Mouse (Mus musculus): ENCODE data around the gene Stat3. TPM values are rescaled to one million over a fixed set of nuclear protein-coding genes. Genes with fewer than 3 reads are reported as not detected.

Stat3 gene
- polyA plus RNA-seq, 1 experiment from 2014 or later, result 40.0 TPM

DNA sequence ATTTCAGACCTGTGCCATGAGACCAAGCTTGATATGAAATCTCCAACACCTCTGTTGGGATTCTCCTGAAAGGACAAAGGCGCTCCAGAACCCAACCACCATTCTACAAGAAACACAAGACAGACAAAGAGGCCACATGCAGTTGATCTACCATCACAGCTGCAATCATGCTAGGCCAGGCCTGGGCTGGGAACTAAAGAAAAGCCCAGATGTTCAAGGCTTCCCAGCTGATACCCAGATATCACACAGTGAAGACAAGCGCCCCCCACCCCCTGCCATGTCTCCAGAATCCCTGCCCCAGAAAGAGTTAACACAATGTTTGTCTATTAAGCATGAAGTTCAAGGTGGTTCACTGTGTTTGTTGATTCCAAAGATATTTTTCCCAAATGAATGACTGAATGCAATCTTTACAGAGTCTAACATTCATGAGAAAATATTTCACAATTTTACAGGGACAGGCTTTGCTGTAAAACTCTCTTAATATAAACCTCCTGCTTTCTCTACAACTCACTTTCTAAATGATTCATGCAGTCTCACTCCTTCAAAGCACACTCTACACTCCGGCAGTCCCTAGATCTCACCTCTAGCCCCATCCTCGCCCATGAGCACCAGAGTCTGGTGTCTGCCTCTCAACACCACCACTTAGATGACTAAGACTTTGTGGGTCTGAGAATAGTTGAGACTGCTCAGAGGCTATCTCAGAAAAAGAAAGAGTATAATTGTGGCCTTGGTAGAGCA, 18.3 kb downstream of the Stat3 start:
- no peak overlapping the region for H3K9ac ChIP-seq (ENCODE audit: low read depth, low read length)
- WGBS, result 89% methylated on average over 4 of the region's 4 CpGs
- ATAC-seq (ENCODE audit: low FRiP score, low TSS enrichment), result no peak

DNA sequence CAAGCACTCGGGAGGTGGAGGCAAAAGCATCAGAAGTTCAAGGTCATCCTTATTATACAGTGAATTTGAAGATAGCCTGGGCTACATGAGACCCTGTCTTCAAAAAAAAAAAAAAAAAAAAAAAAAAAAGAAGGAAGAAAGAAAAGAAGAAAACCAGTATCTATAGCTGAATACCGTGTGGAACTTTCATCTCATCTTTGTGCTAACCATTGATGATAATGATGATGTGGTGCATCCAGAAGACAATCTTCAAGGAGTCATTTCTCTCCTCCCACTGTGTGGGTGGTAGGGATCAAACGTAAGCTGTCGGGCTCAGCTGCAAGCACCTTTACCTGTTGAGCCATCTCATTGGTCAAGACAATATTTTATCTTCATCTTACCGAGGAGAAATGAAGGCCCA, 21.3 kb downstream of the Stat3 start:
- no peak overlapping the region for H3K27ac ChIP-seq (ENCODE audit: low read depth, low read length)
- H3K4me2 ChIP-seq (replicated peaks; ENCODE audit: low read depth, low read length), result no peak overlapping the region
- H3K27me3 ChIP-seq (ENCODE audit: control insufficient read depth, insufficient read depth, low read length), result no peaks in the 10 kb centered on the region
- H3K36me3 ChIP-seq (ENCODE audit: control insufficient read depth, insufficient read depth, low read length), result no peaks in the 10 kb centered on the region
- H3K4me3 ChIP-seq (ENCODE audit: low read length), result no peak overlapping the region
- 90% methylated on average over 5 of the region's 5 CpGs for WGBS
- ATAC-seq (ENCODE audit: low FRiP score, low TSS enrichment), result no peak
- H3K9me3 ChIP-seq (ENCODE audit: control insufficient read depth, low read length), result peaks cover 5% of the 10 kb centered on the region; the same call in 1 of the 2 replicates
- no peaks in the 10 kb centered on the region for H3K4me1 ChIP-seq (ENCODE audit: control insufficient read depth, insufficient read depth, low read length)
- no peak overlapping the region for H3K9ac ChIP-seq (ENCODE audit: low read depth, low read length)

More for the DNA sequence above, 18.3 kb downstream of the Stat3 start:
- Histone ChIP-seq H3K4me3 (ENCODE audit: low read length) (no peak overlapping the region), H3K36me3 (ENCODE audit: control insufficient read depth, insufficient read depth, low read length) (no peaks in the 10 kb centered on the region), H3K27ac (ENCODE audit: low read depth, low read length) (no peak overlapping the region), H3K4me2 (replicated peaks; ENCODE audit: low read depth, low read length) (no peak overlapping the region), H3K4me1 (ENCODE audit: control insufficient read depth, insufficient read depth, low read length) (no peaks in the 10 kb centered on the region), H3K9me3 (ENCODE audit: control insufficient read depth, low read length) (no peaks in the 10 kb centered on the region), H3K27me3 (ENCODE audit: control insufficient read depth, insufficient read depth, low read length) (no peaks in the 10 kb centered on the region)

- WGBS, result 89% methylated on average over 4 of the region's 4 CpGs
- Histone ChIP-seq H3K27ac (ENCODE audit: low read depth, low read length) (no peak overlapping the region), H3K4me1 (ENCODE audit: control insufficient read depth, insufficient read depth, low read length) (no peaks in the 10 kb centered on the region), H3K4me2 (replicated peaks; ENCODE audit: low read depth, low read length) (no peak overlapping the region), H3K4me3 (ENCODE audit: low read length) (no peak overlapping the region), H3K9me3 (ENCODE audit: control insufficient read depth, low read length) (peaks cover 5% of the 10 kb centered on the region; the same call in 1 of the 2 replicates), H3K36me3 (ENCODE audit: control insufficient read depth, insufficient read depth, low read length) (no peaks in the 10 kb centered on the region), H3K27me3 (ENCODE audit: control insufficient read depth, insufficient read depth, low read length) (no peaks in the 10 kb centered on the region), H3K9ac (ENCODE audit: low read depth, low read length) (no peak overlapping the region)
- no peak for ATAC-seq (ENCODE audit: low FRiP score, low TSS enrichment)
Observed at GRCm38 (mm10) chr11:100916432-100916971, 22.8 kb downstream of the Stat3 start.

- no peak overlapping the region for H3K27ac ChIP-seq (ENCODE audit: low read depth, low read length)
- H3K4me2 ChIP-seq (replicated peaks; ENCODE audit: low read depth, low read length), result no peak overlapping the region
- H3K9ac ChIP-seq (ENCODE audit: low read depth, low read length), result no peak overlapping the region
- H3K4me3 ChIP-seq (ENCODE audit: low read length), result no peak overlapping the region
- H3K27me3 ChIP-seq (ENCODE audit: control insufficient read depth, insufficient read depth, low read length), result no peaks in the 10 kb centered on the region
- ATAC-seq (ENCODE audit: low FRiP score, low TSS enrichment), result no peak
- no peaks in the 10 kb centered on the region for H3K4me1 ChIP-seq (ENCODE audit: control insufficient read depth, insufficient read depth, low read length)
- H3K36me3 ChIP-seq (ENCODE audit: control insufficient read depth, insufficient read depth, low read length), result no peaks in the 10 kb centered on the region
- peaks cover 5% of the 10 kb centered on the region; the same call in 1 of the 2 replicates for H3K9me3 ChIP-seq (ENCODE audit: control insufficient read depth, low read length)
- 98% methylated on average over 3 of the region's 3 CpGs for WGBS
Observed at GRCm38 (mm10) chr11:100915063-100915462, 24.3 kb downstream of the Stat3 start.

GRCm38 (mm10) chr11:100914415-100914814, 24.9 kb downstream of the Stat3 start:
- Histone ChIP-seq H3K9me3 (ENCODE audit: control insufficient read depth, low read length) (peaks cover 5% of the 10 kb centered on the region; the same call in 1 of the 2 replicates), H3K36me3 (ENCODE audit: control insufficient read depth, insufficient read depth, low read length) (no peaks in the 10 kb centered on the region), H3K27me3 (ENCODE audit: control insufficient read depth, insufficient read depth, low read length) (no peaks in the 10 kb centered on the region), H3K9ac (ENCODE audit: low read depth, low read length) (no peak overlapping the region), H3K4me3 (ENCODE audit: low read length) (no peak overlapping the region), H3K4me2 (replicated peaks; ENCODE audit: low read depth, low read length) (no peak overlapping the region), H3K27ac (ENCODE audit: low read depth, low read length) (no peak overlapping the region), H3K4me1 (ENCODE audit: control insufficient read depth, insufficient read depth, low read length) (no peaks in the 10 kb centered on the region)
- ATAC-seq (ENCODE audit: low FRiP score, low TSS enrichment), result no peak
- 83% methylated on average over 5 of the region's 5 CpGs for WGBS

DNA sequence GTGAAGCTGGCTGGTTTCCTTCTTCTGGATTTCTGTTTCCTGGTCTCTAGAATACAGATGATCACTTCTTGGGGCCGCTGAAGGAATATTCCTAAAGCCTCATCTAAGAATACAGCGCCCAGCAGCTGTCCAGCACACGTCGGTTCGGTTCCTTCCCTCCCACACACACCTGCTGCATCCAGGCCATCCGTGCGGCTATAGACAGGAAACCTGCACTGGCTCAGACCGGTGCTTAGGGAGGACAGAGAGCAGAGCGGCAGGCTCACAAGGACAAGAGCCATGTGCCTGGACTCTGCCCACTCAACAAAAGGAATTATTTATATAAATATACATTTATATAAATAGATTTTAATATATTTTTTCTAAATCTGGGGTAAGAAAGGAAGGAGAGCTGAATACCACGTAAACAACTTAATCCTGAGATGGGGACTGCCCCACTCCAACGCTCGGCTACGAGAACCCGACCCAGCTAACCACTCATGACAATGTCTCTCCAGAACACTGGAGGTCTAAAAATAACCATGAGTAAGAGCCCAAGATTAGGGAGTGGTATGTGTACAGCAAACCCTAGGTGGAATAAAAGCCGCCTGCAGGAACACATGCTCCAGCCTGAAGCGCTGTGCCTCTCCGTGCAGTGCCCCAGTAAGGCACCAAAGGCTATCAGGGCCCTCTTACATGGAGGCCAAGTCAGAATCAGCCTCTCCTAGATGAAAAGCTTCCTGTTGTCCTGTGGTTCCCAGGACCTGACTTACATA, 26.8 kb downstream of the Stat3 start:
- H3K4me1 ChIP-seq (ENCODE audit: control insufficient read depth, insufficient read depth, low read length), result no peaks in the 10 kb centered on the region
- peaks cover 6% of the 10 kb centered on the region; the same call in 1 of the 2 replicates for H3K36me3 ChIP-seq (ENCODE audit: control insufficient read depth, insufficient read depth, low read length)
- no peaks in the 10 kb centered on the region for H3K27me3 ChIP-seq (ENCODE audit: control insufficient read depth, insufficient read depth, low read length)
- no peak for ATAC-seq (ENCODE audit: low FRiP score, low TSS enrichment)
- no peak overlapping the region for H3K27ac ChIP-seq (ENCODE audit: low read depth, low read length)
- no peak overlapping the region for H3K4me2 ChIP-seq (replicated peaks; ENCODE audit: low read depth, low read length)
- peaks cover 5% of the 10 kb centered on the region; the same call in 1 of the 2 replicates for H3K9me3 ChIP-seq (ENCODE audit: control insufficient read depth, low read length)
- no peak overlapping the region for H3K4me3 ChIP-seq (ENCODE audit: low read length)
- 79% methylated on average over 17 of the region's 17 CpGs for WGBS
- no peak overlapping the region for H3K9ac ChIP-seq (ENCODE audit: low read depth, low read length)

- H3K4me3 ChIP-seq (ENCODE audit: low read length), result no peak overlapping the region
- no peaks in the 10 kb centered on the region for H3K9me3 ChIP-seq (ENCODE audit: control insufficient read depth, low read length)
- H3K27ac ChIP-seq (ENCODE audit: low read depth, low read length), result no peak overlapping the region
- WGBS, result 72% methylated on average over 9 of the region's 9 CpGs
- no peaks in the 10 kb centered on the region for H3K27me3 ChIP-seq (ENCODE audit: control insufficient read depth, insufficient read depth, low read length)
- H3K36me3 ChIP-seq (ENCODE audit: control insufficient read depth, insufficient read depth, low read length), result peaks cover 16% of the 10 kb centered on the region; the same call in 1 of the 2 replicates
- no peak overlapping the region for H3K4me2 ChIP-seq (replicated peaks; ENCODE audit: low read depth, low read length)
- no peaks in the 10 kb centered on the region for H3K4me1 ChIP-seq (ENCODE audit: control insufficient read depth, insufficient read depth, low read length)
- no peak overlapping the region for H3K9ac ChIP-seq (ENCODE audit: low read depth, low read length)
- ATAC-seq (ENCODE audit: low FRiP score, low TSS enrichment), result no peak
Observed at GRCm38 (mm10) chr11:100908567-100908966, 30.8 kb downstream of the Stat3 start.

GRCm38 (mm10) chr11:100908112-100908511, 31.2 kb downstream of the Stat3 start:
- 60% methylated on average over 2 of the region's 2 CpGs for WGBS
- no peak for ATAC-seq (ENCODE audit: low FRiP score, low TSS enrichment)
- H3K36me3 ChIP-seq (ENCODE audit: control insufficient read depth, insufficient read depth, low read length), result peaks cover 18% of the 10 kb centered on the region

DNA sequence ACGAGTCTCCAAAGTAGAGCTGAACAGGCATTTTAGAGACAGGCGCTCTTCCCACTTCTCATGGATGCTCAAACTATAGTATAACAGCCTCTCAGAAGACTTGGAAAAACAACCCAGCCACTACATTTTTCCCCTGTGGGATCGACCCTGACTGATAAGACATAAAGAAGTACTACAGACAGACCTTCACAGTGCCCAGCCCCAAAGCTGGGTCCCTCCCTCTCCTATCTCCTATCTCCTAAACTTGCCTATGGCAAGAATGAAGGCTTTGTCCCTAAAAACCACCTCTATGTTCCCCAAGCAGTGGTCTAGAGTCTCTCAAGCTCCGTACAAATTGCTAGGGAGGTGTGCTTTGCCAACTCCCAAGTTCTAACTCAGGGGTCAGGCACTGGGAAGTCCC, 32.5 kb downstream of the Stat3 start:
- 87% methylated on average over 4 of the region's 4 CpGs for WGBS
- ATAC-seq (ENCODE audit: low FRiP score, low TSS enrichment), result no peak
- peaks cover 25% of the 10 kb centered on the region for H3K36me3 ChIP-seq (ENCODE audit: control insufficient read depth, insufficient read depth, low read length)
- no peak overlapping the region for H3K27ac ChIP-seq (ENCODE audit: low read depth, low read length)
- no peak overlapping the region for H3K4me2 ChIP-seq (replicated peaks; ENCODE audit: low read depth, low read length)
- 0 out of 2 replicates have a peak, but pooled peaks cover 2% of the 10 kb centered on the region for H3K9me3 ChIP-seq (ENCODE audit: control insufficient read depth, low read length)
- no peaks in the 10 kb centered on the region for H3K27me3 ChIP-seq (ENCODE audit: control insufficient read depth, insufficient read depth, low read length)
- no peak overlapping the region for H3K9ac ChIP-seq (ENCODE audit: low read depth, low read length)
- no peak overlapping the region for H3K4me3 ChIP-seq (ENCODE audit: low read length)
- H3K4me1 ChIP-seq (ENCODE audit: control insufficient read depth, insufficient read depth, low read length), result no peaks in the 10 kb centered on the region

More at GRCm38 (mm10) chr11:100908112-100908511, 31.2 kb downstream of the Stat3 start:
- H3K4me1 ChIP-seq (ENCODE audit: control insufficient read depth, insufficient read depth, low read length), result no peaks in the 10 kb centered on the region
- no peak overlapping the region for H3K4me2 ChIP-seq (replicated peaks; ENCODE audit: low read depth, low read length)
- no peak overlapping the region for H3K4me3 ChIP-seq (ENCODE audit: low read length)
- no peaks in the 10 kb centered on the region for H3K27me3 ChIP-seq (ENCODE audit: control insufficient read depth, insufficient read depth, low read length)
- no peak overlapping the region for H3K27ac ChIP-seq (ENCODE audit: low read depth, low read length)
- no peaks in the 10 kb centered on the region for H3K9me3 ChIP-seq (ENCODE audit: control insufficient read depth, low read length)
- no peak overlapping the region for H3K9ac ChIP-seq (ENCODE audit: low read depth, low read length)

Data from kidney, embryonic 14.5 days (tissue).